Mouse (Mus musculus): ENCODE data around the gene Wnt11. TPM values are rescaled to one million over a fixed set of nuclear protein-coding genes. Genes with fewer than 3 reads are reported as not detected.
A peak's percentile ranks its signal among the peaks of the same experiment; 100 is the strongest.

Wnt11 gene
- polyA plus RNA-seq (2016; fragmentation: Nextera tagmentation; extraction: Ambion mirVana), result 3.6 and 3.9 TPM in 2 replicates

- Histone ChIP-seq H3K27ac (no peak within 1 kb of the TSS), H3K36me3 (no peaks in the 10 kb centered on the region), H3K9me3 (replicated peaks) (no peaks in the 10 kb centered on the region), H3K4me2 (peak within 1 kb of the TSS; percentile 67), H3K9ac (0 out of 2 replicates have a peak within 1 kb of the TSS, but pooled peaks have one; percentile 7), H3K27me3 (replicated peaks) (peaks cover 99% of the 10 kb centered on the region), H3K4me1 (peaks cover 20% of the 10 kb centered on the region), H3K4me3 (peak within 1 kb of the TSS; percentile 48)
- ATAC-seq, result no peak
- WGBS (ENCODE audit: insufficient replicate concordance), result under 1% methylated on average over 66 of the region's 66 CpGs
These were observed at the start of gene Wnt11 for GRCm38 (mm10) chr7:98834711-98835321. Wnt11 (plus strand) TSS chr7:98835112.

GRCm38 (mm10) chr7:98786792-98787612 lies 47.9 kb upstream of the Wnt11 start:
- no peak for ATAC-seq
- Histone ChIP-seq H3K4me3 (no peak overlapping the region), H3K27me3 (replicated peaks) (peaks cover 42% of the 10 kb centered on the region), H3K27ac (no peak overlapping the region), H3K9me3 (replicated peaks) (no peaks in the 10 kb centered on the region), H3K4me2 (no peak overlapping the region), H3K4me1 (0 out of 2 replicates have a peak, but pooled peaks cover 4% of the 10 kb centered on the region), H3K9ac (no peak overlapping the region), H3K36me3 (no peaks in the 10 kb centered on the region)
- 21% methylated on average over 11 of the region's 11 CpGs for WGBS (ENCODE audit: insufficient replicate concordance)

GRCm38 (mm10) chr7:98788721-98789120 lies 46.2 kb upstream of the Wnt11 start:
- Histone ChIP-seq H3K4me2 (no peak overlapping the region), H3K9me3 (replicated peaks) (no peaks in the 10 kb centered on the region), H3K4me1 (0 out of 2 replicates have a peak, but pooled peaks cover 4% of the 10 kb centered on the region), H3K36me3 (no peaks in the 10 kb centered on the region), H3K9ac (no peak overlapping the region), H3K4me3 (no peak overlapping the region), H3K27me3 (replicated peaks) (peaks cover 39% of the 10 kb centered on the region), H3K27ac (no peak overlapping the region)
- WGBS (ENCODE audit: insufficient replicate concordance), result 59% methylated on average over 7 of the region's 7 CpGs
- ATAC-seq, result no peak

- H3K4me1 ChIP-seq, result 0 out of 2 replicates have a peak, but pooled peaks cover 4% of the 10 kb centered on the region
- no peaks in the 10 kb centered on the region for H3K9me3 ChIP-seq (replicated peaks)
- no peak for ATAC-seq
- no peak overlapping the region for H3K4me3 ChIP-seq
- H3K27ac ChIP-seq, result no peak overlapping the region
- H3K27me3 ChIP-seq (replicated peaks), result peaks cover 39% of the 10 kb centered on the region
- H3K4me2 ChIP-seq, result no peak overlapping the region
- no peaks in the 10 kb centered on the region for H3K36me3 ChIP-seq
- 49% methylated on average over 4 of the region's 4 CpGs for WGBS (ENCODE audit: insufficient replicate concordance)
- no peak overlapping the region for H3K9ac ChIP-seq
These were observed 45.8 kb upstream of the Wnt11 start for GRCm38 (mm10) chr7:98789121-98789520.

- H3K9me3 ChIP-seq (replicated peaks), result no peaks in the 10 kb centered on the region
- H3K4me3 ChIP-seq, result no peak overlapping the region
- H3K9ac ChIP-seq, result no peak overlapping the region
- no peaks in the 10 kb centered on the region for H3K4me1 ChIP-seq
- H3K4me2 ChIP-seq, result no peak overlapping the region
- no peak overlapping the region for H3K27ac ChIP-seq
- peaks cover 37% of the 10 kb centered on the region for H3K27me3 ChIP-seq (replicated peaks)
- 59% methylated on average over 5 of the region's 5 CpGs for WGBS (ENCODE audit: insufficient replicate concordance)
- no peak for ATAC-seq
- no peaks in the 10 kb centered on the region for H3K36me3 ChIP-seq
These were observed 43.0 kb upstream of the Wnt11 start for GRCm38 (mm10) chr7:98791864-98792263.

GRCm38 (mm10) chr7:98793811-98794210 lies 41.1 kb upstream of the Wnt11 start:
- Histone ChIP-seq H3K4me2 (no peak overlapping the region), H3K27ac (no peak overlapping the region), H3K36me3 (no peaks in the 10 kb centered on the region), H3K4me3 (no peak overlapping the region), H3K4me1 (no peaks in the 10 kb centered on the region; the same call in 1 of the 2 replicates), H3K9ac (no peak overlapping the region), H3K27me3 (replicated peaks) (peaks cover 22% of the 10 kb centered on the region), H3K9me3 (replicated peaks) (no peaks in the 10 kb centered on the region)
- no peak for ATAC-seq
- WGBS (ENCODE audit: insufficient replicate concordance), result 60% methylated on average over 5 of the region's 5 CpGs

GRCm38 (mm10) chr7:98794444-98794843 lies 40.5 kb upstream of the Wnt11 start:
- ATAC-seq, result no peak
- Histone ChIP-seq H3K4me2 (no peak overlapping the region), H3K9me3 (replicated peaks) (no peaks in the 10 kb centered on the region), H3K4me1 (no peaks in the 10 kb centered on the region; the same call in 1 of the 2 replicates), H3K9ac (no peak overlapping the region), H3K27me3 (replicated peaks) (peaks cover 19% of the 10 kb centered on the region; the same call in 1 of the 2 replicates), H3K27ac (no peak overlapping the region), H3K4me3 (no peak overlapping the region), H3K36me3 (no peaks in the 10 kb centered on the region)
- WGBS (ENCODE audit: insufficient replicate concordance), result 58% methylated on average over 3 of the region's 3 CpGs

GRCm38 (mm10) chr7:98795637-98796036 lies 39.3 kb upstream of the Wnt11 start:
- H3K4me1 ChIP-seq, result no peaks in the 10 kb centered on the region; the same call in 1 of the 2 replicates

GRCm38 (mm10) chr7:98797347-98798133 lies 37.4 kb upstream of the Wnt11 start:
- Histone ChIP-seq H3K4me1 (no peaks in the 10 kb centered on the region; the same call in 1 of the 2 replicates), H3K36me3 (no peaks in the 10 kb centered on the region), H3K9me3 (replicated peaks) (no peaks in the 10 kb centered on the region), H3K27me3 (replicated peaks) (peaks cover 10% of the 10 kb centered on the region; the same call in 1 of the 2 replicates), H3K4me2 (no peak overlapping the region), H3K4me3 (no peak overlapping the region), H3K27ac (no peak overlapping the region), H3K9ac (no peak overlapping the region)
- no peak for ATAC-seq
- 34% methylated on average over 5 of the region's 5 CpGs for WGBS (ENCODE audit: insufficient replicate concordance)

More at GRCm38 (mm10) chr7:98795637-98796036, 39.3 kb upstream of the Wnt11 start:
- no peaks in the 10 kb centered on the region for H3K36me3 ChIP-seq
- H3K4me3 ChIP-seq, result no peak overlapping the region
- 76% methylated on average over 5 of the region's 5 CpGs for whole genome bisulfite sequencing (ENCODE audit: insufficient replicate concordance)
- no peak overlapping the region for H3K27ac ChIP-seq
- no peak overlapping the region for H3K4me2 ChIP-seq
- H3K9me3 ChIP-seq (replicated peaks), result no peaks in the 10 kb centered on the region
- peaks cover 18% of the 10 kb centered on the region; the same call in 1 of the 2 replicates for H3K27me3 ChIP-seq (replicated peaks)
- ATAC-seq, result no peak
- no peak overlapping the region for H3K9ac ChIP-seq

- Histone ChIP-seq H3K4me1 (no peaks in the 10 kb centered on the region; the same call in 1 of the 2 replicates), H3K27me3 (replicated peaks) (peaks cover 10% of the 10 kb centered on the region; the same call in 1 of the 2 replicates), H3K4me3 (no peak overlapping the region), H3K9ac (no peak overlapping the region), H3K9me3 (replicated peaks) (no peaks in the 10 kb centered on the region), H3K4me2 (no peak overlapping the region), H3K27ac (no peak overlapping the region), H3K36me3 (no peaks in the 10 kb centered on the region)
- WGBS (ENCODE audit: insufficient replicate concordance), result 38% methylated on average over 3 of the region's 3 CpGs
- no peak for ATAC-seq
These were observed 36.8 kb upstream of the Wnt11 start for GRCm38 (mm10) chr7:98798134-98798417.

- ATAC-seq, result no peak
- peaks cover 10% of the 10 kb centered on the region; the same call in 1 of the 2 replicates for H3K27me3 ChIP-seq (replicated peaks)
- WGBS (ENCODE audit: insufficient replicate concordance), result 47% methylated on average over 8 of the region's 8 CpGs
These were observed 34.5 kb upstream of the Wnt11 start for GRCm38 (mm10) chr7:98800435-98800834.

More at GRCm38 (mm10) chr7:98800435-98800834, 34.5 kb upstream of the Wnt11 start:
- Histone ChIP-seq H3K9ac (no peak overlapping the region), H3K4me1 (peaks cover 4% of the 10 kb centered on the region; the same call in 1 of the 2 replicates), H3K4me3 (no peak overlapping the region), H3K27ac (no peak overlapping the region), H3K36me3 (no peaks in the 10 kb centered on the region), H3K9me3 (replicated peaks) (no peaks in the 10 kb centered on the region), H3K4me2 (no peak overlapping the region)
